Mouse (Mus musculus) ES-Bruce4 (cell line): ENCODE measurements around the gene Kcnj9.

ENCODE experiments used
- CTCF ChIP-seq: IDR thresholded peaks from one replicate; pipeline ENCODE4 v1.8.1; 2011; ENCODE audit warnings: low read depth, low read length
- EP300 ChIP-seq: IDR thresholded peaks from 2 replicates; pipeline ENCODE4 v1.6.1; 2011; ENCODE audit warnings: low read depth, low read length; ENCODE audit not compliant: insufficient read depth

- TF ChIP-seq CTCF, result peak; percentile 96
- 0 out of 2 replicates have a peak, but pooled peaks have one; percentile 27 for TF ChIP-seq EP300
These were observed 28.4 kb upstream of the Kcnj9 start for GRCm38 (mm10) chr1:172357550-172357949.
